Mouse (Mus musculus): Measurements from ENCODE around the gene Smco2. TPM values are rescaled to one million over a fixed set of nuclear protein-coding genes. Genes with fewer than 3 reads are reported as not detected.

Smco2 gene
- polyA plus RNA-seq (2021) = not detected

GRCm38 (mm10) chr6:146850050-146850449 lies at the start of gene Smco2:
TSS of gene Smco2 (plus strand) at chr6:146850104.
- no peak for TF ChIP-seq CTCF (IDR thresholded peaks at IDR 0.05)
- DNase-seq (ENCODE audit: low read depth, low spot score) (no peak), ATAC-seq (no peak)
- in situ Hi-C loops (cut with MboI; ENCODE audit: low pct_unique_long_range_greater_than_20kb) = no loop called here
- ChIA-PET POLR2A (no interaction called here), CTCF (interaction anchor here (0.8 to 2.0 kb wide), 2 partner anchors 12 to 16 kb away, joined by 3 to 5 read pairs; no protein-coding TSS in a partner anchor)
- H3K27me3 ChIP-seq = no peaks in the 10 kb centered on the region

DNA sequence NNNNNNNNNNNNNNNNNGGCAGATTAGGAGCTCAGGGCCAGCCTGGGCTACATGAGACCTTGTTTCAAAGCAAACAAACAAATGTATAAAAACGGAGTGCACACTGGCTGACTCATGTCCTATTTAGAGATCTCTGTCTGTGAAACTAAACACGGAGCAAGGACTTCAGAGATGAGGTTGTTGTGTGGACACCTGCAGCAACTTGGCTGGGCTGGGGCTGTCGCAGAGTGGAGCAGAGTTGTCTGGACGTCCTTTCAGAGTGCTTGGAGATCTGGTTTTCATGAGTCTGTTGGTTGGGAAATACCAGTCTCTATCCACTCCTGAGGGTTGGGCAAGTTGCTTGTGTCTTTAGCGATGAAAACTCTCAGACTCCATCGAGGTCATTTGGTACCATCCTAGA lies 39.9 kb upstream of the Smco2 start:
- H3K27me3 ChIP-seq = no peaks in the 10 kb centered on the region
- DNase-seq (ENCODE audit: low read depth, low spot score) = no peak
- no peak for TF ChIP-seq CTCF (IDR thresholded peaks at IDR 0.05)
- no peak for ATAC-seq
- in situ Hi-C loops (cut with MboI; ENCODE audit: low pct_unique_long_range_greater_than_20kb) = loop anchor here (25.0 kb wide), 2 partner anchors 1002 to 1152 kb away; no protein-coding TSS in a partner anchor
- POLR2A ChIA-PET = no interaction called here
- CTCF ChIA-PET = no interaction called here

GRCm38 (mm10) chr6:146813007-146813406 lies 36.9 kb upstream of the Smco2 start:
- TF ChIP-seq CTCF (IDR thresholded peaks at IDR 0.05) = no peak
- ATAC-seq = no peak
- no peak for DNase-seq (ENCODE audit: low read depth, low spot score)
- CTCF ChIA-PET = interaction anchor here (0.9 to 1.8 kb wide), 3 partner anchors 12 to 51 kb away, joined by 3 to 5 read pairs (median 4); no protein-coding TSS in a partner anchor
- POLR2A ChIA-PET = interaction anchor here (0.6 kb wide), 1 partner anchor 16 kb away, joined by 3 read pairs; no protein-coding TSS in a partner anchor
- in situ Hi-C loops (cut with MboI; ENCODE audit: low pct_unique_long_range_greater_than_20kb) = loop anchor here (25.0 kb wide), 2 partner anchors 999 to 1149 kb away; no protein-coding TSS in a partner anchor
- no peaks in the 10 kb centered on the region for H3K27me3 ChIP-seq

DNA sequence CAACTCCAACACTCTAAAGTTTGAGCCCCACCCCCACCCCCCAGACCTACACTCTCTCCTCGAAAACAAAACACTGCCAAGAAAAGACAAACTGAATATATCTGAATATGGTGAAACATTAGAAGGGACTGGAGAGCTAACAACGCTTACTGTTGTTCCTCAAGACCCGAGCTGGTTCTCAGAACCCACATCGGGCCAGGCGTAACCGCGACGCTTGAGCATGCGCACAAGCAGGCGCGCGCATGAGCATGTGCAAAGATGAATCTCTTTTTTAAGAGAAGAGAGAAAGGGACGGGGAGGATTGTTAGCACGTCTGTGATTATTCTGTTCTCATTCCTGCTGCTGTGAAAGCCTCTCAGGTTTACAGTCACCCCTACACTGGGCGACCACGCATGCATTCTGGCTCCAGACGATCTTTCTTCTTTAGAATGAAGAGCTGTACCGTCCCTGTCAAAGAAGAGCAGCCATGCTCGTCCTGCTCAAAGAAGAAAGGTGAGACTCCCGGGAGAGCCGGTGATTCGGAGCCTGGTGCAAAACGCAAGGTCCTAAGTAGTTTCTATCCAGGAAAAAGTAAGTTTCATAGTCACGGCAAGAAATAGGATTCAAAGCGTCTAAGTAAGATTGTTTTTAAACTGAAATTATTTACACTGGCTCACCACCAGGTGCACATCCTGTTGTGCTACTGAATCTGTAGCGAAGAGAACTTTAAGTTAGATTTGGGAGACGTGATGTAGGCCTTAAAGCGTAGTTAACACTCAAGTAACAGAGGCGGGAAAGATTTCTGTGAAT lies 29.5 kb upstream of the Smco2 start:
- peak; percentile 63 for ATAC-seq
- H3K27me3 ChIP-seq = no peaks in the 10 kb centered on the region
- DNase-seq (ENCODE audit: low read depth, low spot score) = no peak
- ChIA-PET POLR2A (no interaction called here), CTCF (interaction anchor here (1.6 to 2.6 kb wide), 3 partner anchors 9 to 174 kb away, joined by 4 to 10 read pairs (median 6); no protein-coding TSS in a partner anchor)
- in situ Hi-C loops (cut with MboI; ENCODE audit: low pct_unique_long_range_greater_than_20kb) = loop anchor here (25.0 kb wide), 2 partner anchors 992 to 1142 kb away; no protein-coding TSS in a partner anchor
- TF ChIP-seq CTCF (IDR thresholded peaks at IDR 0.05) = peak; percentile 44

- no peak for TF ChIP-seq CTCF (IDR thresholded peaks at IDR 0.05)
- ChIA-PET POLR2A (interaction anchor here (0.6 kb wide), 1 partner anchor 534 kb away, joined by 3 read pairs; no protein-coding TSS in a partner anchor), CTCF (interaction anchor here (1.4 to 2.6 kb wide), 2 partner anchors 173 to 198 kb away, joined by 3 to 6 read pairs; no protein-coding TSS in a partner anchor)
- DNase-seq (ENCODE audit: low read depth, low spot score) (no peak), ATAC-seq (no peak)
- H3K27me3 ChIP-seq = no peaks in the 10 kb centered on the region
- in situ Hi-C loops (cut with MboI; ENCODE audit: low pct_unique_long_range_greater_than_20kb) = loop anchor here (25.0 kb wide), 2 partner anchors 990 to 1140 kb away; no protein-coding TSS in a partner anchor
Measured at GRCm38 (mm10) chr6:146821958-146822357, 27.9 kb upstream of the Smco2 start.

GRCm38 (mm10) chr6:146824727-146825486 lies 25.0 kb upstream of the Smco2 start:
- DNase-seq (ENCODE audit: low read depth, low spot score) (no peak), ATAC-seq (peak; percentile 68)
- CTCF ChIA-PET = interaction anchor here (0.6 to 2.2 kb wide), 15 partner anchors 9 to 220 kb away, joined by 3 to 9 read pairs (median 3); no protein-coding TSS in a partner anchor
- in situ Hi-C loops (cut with MboI; ENCODE audit: low pct_unique_long_range_greater_than_20kb) = loop anchor here (25.0 kb wide), 3 partner anchors 412 to 1137 kb away; no protein-coding TSS in a partner anchor
- H3K27me3 ChIP-seq = no peaks in the 10 kb centered on the region
- TF ChIP-seq CTCF (IDR thresholded peaks at IDR 0.05) = peak; percentile 78
- POLR2A ChIA-PET = no interaction called here

DNA sequence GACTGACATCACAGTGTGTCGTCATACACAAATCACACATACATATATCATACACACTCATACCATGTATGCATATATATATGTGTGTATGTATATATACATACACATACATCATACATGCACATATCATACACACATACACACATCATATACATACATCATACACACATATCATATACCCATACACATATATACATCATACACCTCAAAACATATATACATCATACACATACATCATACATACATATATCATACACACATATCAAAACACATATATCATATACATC lies 24.5 kb upstream of the Smco2 start:
- no peak for ATAC-seq
- no peak for DNase-seq (ENCODE audit: low read depth, low spot score)
- H3K27me3 ChIP-seq = no peaks in the 10 kb centered on the region
- in situ Hi-C loops (cut with MboI; ENCODE audit: low pct_unique_long_range_greater_than_20kb) = loop anchor here (25.0 kb wide), 1 partner anchor 412 kb away; no protein-coding TSS in a partner anchor
- TF ChIP-seq CTCF (IDR thresholded peaks at IDR 0.05) = no peak
- ChIA-PET POLR2A (no interaction called here), CTCF (interaction anchor here (0.6 to 2.2 kb wide), 12 partner anchors 9 to 220 kb away, joined by 3 to 9 read pairs (median 4); no protein-coding TSS in a partner anchor)

GRCm38 (mm10) chr6:146831320-146831719 lies 18.6 kb upstream of the Smco2 start:
- ATAC-seq (no peak), DNase-seq (ENCODE audit: low read depth, low spot score) (no peak)
- H3K27me3 ChIP-seq = no peaks in the 10 kb centered on the region
- POLR2A ChIA-PET = no interaction called here
- in situ Hi-C loops (cut with MboI; ENCODE audit: low pct_unique_long_range_greater_than_20kb) = loop anchor here (25.0 kb wide), 1 partner anchor 406 kb away; no protein-coding TSS in a partner anchor
- CTCF ChIA-PET = interaction anchor here (1.0 to 1.2 kb wide), 2 partner anchors 147 to 163 kb away, joined by 4 to 5 read pairs; no protein-coding TSS in a partner anchor
- no peak for TF ChIP-seq CTCF (IDR thresholded peaks at IDR 0.05)

GRCm38 (mm10) chr6:146833485-146834314 lies 16.2 kb upstream of the Smco2 start:
- DNase-seq (ENCODE audit: low read depth, low spot score) = no peak
- no peaks in the 10 kb centered on the region for H3K27me3 ChIP-seq
- CTCF ChIA-PET = interaction anchor here (0.6 to 3.1 kb wide), 30 partner anchors 9 to 182 kb away, joined by 3 to 29 read pairs (median 4); partner anchors contain the start of gene Smco2
- POLR2A ChIA-PET = no interaction called here
- TF ChIP-seq CTCF (IDR thresholded peaks at IDR 0.05) = peak; percentile 83
- in situ Hi-C loops (cut with MboI; ENCODE audit: low pct_unique_long_range_greater_than_20kb) = loop anchor here (25.0 kb wide), 1 partner anchor 404 kb away; no protein-coding TSS in a partner anchor
- ATAC-seq = peak; percentile 76
